Mouse (Mus musculus): ENCODE results near the gene A930004D18Rik.

Gene A930004D18Rik

GRCm38 (mm10) chr2:18053243-18053950, 15.9 kb upstream of the A930004D18Rik start:
- no peak for DNase-seq (ENCODE audit: low read depth, low spot score)

- no peak for DNase-seq (ENCODE audit: low read depth, low spot score)
Observed at GRCm38 (mm10) chr2:18052581-18052980, 15.0 kb upstream of the A930004D18Rik start.

GRCm38 (mm10) chr2:18051831-18052170, 14.3 kb upstream of the A930004D18Rik start:
- DNase-seq (ENCODE audit: low read depth, low spot score) = no peak

- DNase-seq (ENCODE audit: low read depth, low spot score) = no peak
Observed at GRCm38 (mm10) chr2:18051026-18051830, 13.7 kb upstream of the A930004D18Rik start.

- DNase-seq (ENCODE audit: low read depth, low spot score) = no peak
Observed at GRCm38 (mm10) chr2:18050541-18050985, 13.0 kb upstream of the A930004D18Rik start.

- no peak for DNase-seq (ENCODE audit: low read depth, low spot score)
Observed at GRCm38 (mm10) chr2:18050018-18050417, 12.5 kb upstream of the A930004D18Rik start.

- no peak for DNase-seq (ENCODE audit: low read depth, low spot score)
Observed at GRCm38 (mm10) chr2:18049279-18049821, 11.8 kb upstream of the A930004D18Rik start.

- DNase-seq (ENCODE audit: low read depth, low spot score) = no peak
Observed at GRCm38 (mm10) chr2:18048453-18049075, 11.0 kb upstream of the A930004D18Rik start, which contains the start of gene Skida1. Gene Skida1, minus strand, starts transcription at chr2:18049051.

GRCm38 (mm10) chr2:18047646-18048452, 10.3 kb upstream of the A930004D18Rik start:
- no peak for DNase-seq (ENCODE audit: low read depth, low spot score)

- DNase-seq (ENCODE audit: low read depth, low spot score) = no peak
Observed at GRCm38 (mm10) chr2:18046758-18047645, 9.5 kb upstream of the A930004D18Rik start.

GRCm38 (mm10) chr2:18046186-18046585, 8.6 kb upstream of the A930004D18Rik start:
- DNase-seq (ENCODE audit: low read depth, low spot score) = no peak

GRCm38 (mm10) chr2:18045781-18046181, 8.2 kb upstream of the A930004D18Rik start:
- DNase-seq (ENCODE audit: low read depth, low spot score) = no peak

GRCm38 (mm10) chr2:18045143-18045780, 7.7 kb upstream of the A930004D18Rik start:
- no peak for DNase-seq (ENCODE audit: low read depth, low spot score)

- no peak for DNase-seq (ENCODE audit: low read depth, low spot score)
Observed at GRCm38 (mm10) chr2:18041199-18041885, 3.8 kb upstream of the A930004D18Rik start.

- DNase-seq (ENCODE audit: low read depth, low spot score) = no peak
Observed at GRCm38 (mm10) chr2:18040347-18041160, 3.0 kb upstream of the A930004D18Rik start.

- no peak for DNase-seq (ENCODE audit: low read depth, low spot score)
Observed at GRCm38 (mm10) chr2:18039566-18040290, 2.2 kb upstream of the A930004D18Rik start.

GRCm38 (mm10) chr2:18038895-18039371, 1.4 kb upstream of the A930004D18Rik start:
- no peak for DNase-seq (ENCODE audit: low read depth, low spot score)
